Mouse (Mus musculus): ENCODE measurements around the gene Ifit2. TPM values are rescaled to one million over a fixed set of nuclear protein-coding genes. Genes with fewer than 3 reads are reported as not detected.
A peak's percentile ranks its signal among the peaks of the same experiment; 100 is the strongest.

The Ifit2 gene
- 1.5 TPM in 2 replicates for polyA plus RNA-seq (2012; rRNA removed)

GRCm38 (mm10) chr19:34550534-34551223, at the start of gene Ifit2:
Gene Ifit2 (plus strand): TSS chr19:34550694.
- DNase-seq (ENCODE audit: low read depth), result no peak

- peak; percentile 56 for DNase-seq (ENCODE audit: low read depth)
Measured at GRCm38 (mm10) chr19:34500763-34501162, 49.7 kb upstream of the Ifit2 start.

- DNase-seq (ENCODE audit: low read depth), result peak; percentile 34
Measured at GRCm38 (mm10) chr19:34505161-34505721, 45.3 kb upstream of the Ifit2 start.

GRCm38 (mm10) chr19:34510717-34511116, 39.8 kb upstream of the Ifit2 start:
- DNase-seq (ENCODE audit: low read depth), result no peak

DNA sequence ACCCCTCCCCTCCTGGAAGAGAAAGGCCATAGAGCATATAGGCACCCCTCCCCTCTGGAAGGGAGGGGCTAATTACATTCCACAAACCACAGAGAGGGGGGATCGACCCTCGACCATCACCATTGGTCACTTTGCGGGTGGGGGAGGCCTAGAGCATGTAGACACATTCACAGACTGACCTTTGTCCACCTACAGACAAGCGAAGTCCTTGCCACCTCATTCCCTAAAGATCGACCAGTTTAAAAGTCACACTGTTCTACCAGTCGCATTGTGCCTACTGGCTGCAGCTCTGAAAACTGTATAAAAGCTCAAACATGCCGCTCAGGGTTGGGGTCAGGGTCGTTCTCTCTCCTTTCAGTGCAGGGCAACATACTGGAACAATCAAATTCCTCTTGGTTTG, 39.0 kb upstream of the Ifit2 start:
- no peak for DNase-seq (ENCODE audit: low read depth)

DNA sequence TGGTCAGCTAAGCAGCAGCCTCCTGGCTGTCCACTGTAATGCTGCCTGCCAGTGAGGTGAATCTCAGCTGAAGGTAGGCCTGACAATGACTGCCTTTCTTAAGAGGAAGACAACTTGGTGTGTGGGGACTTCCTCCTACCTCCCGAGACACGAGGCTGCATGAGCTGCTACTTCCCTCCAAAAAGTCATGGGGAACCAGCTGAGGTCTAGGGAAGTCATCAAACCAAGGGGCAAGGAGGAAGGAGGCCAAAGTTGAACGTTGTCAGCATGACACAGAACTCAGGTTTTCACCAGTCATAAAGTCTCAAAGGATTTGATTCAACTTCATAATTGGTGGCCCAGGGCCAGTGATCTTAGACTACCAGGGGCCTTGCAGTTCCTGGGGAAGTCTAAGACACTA, 34.8 kb upstream of the Ifit2 start:
- no peak for DNase-seq (ENCODE audit: low read depth)

- no peak for DNase-seq (ENCODE audit: low read depth)
Measured at GRCm38 (mm10) chr19:34516346-34516745, 34.1 kb upstream of the Ifit2 start.

DNA sequence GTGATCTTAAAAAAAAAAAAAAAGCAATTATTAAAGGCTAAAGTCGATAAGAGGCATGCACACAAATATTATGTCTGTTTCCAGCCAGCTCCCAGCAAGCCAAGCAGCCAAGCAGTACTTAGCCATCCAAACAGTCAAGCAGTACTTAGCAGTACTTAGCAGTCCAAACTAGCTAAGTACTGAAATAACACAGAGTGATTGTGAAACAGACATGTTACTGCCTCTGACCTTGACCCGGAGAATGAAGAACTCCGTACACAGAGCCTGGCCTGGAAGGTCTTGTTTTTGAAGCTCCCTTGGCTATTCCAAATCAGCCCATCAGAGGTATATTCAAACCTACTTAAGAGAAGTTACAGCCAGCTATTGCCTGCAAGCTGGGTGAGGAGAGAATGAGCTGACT, 33.3 kb upstream of the Ifit2 start:
- DNase-seq (ENCODE audit: low read depth), result no peak

- no peak for DNase-seq (ENCODE audit: low read depth)
Measured at GRCm38 (mm10) chr19:34517812-34518594, 32.5 kb upstream of the Ifit2 start.

DNA sequence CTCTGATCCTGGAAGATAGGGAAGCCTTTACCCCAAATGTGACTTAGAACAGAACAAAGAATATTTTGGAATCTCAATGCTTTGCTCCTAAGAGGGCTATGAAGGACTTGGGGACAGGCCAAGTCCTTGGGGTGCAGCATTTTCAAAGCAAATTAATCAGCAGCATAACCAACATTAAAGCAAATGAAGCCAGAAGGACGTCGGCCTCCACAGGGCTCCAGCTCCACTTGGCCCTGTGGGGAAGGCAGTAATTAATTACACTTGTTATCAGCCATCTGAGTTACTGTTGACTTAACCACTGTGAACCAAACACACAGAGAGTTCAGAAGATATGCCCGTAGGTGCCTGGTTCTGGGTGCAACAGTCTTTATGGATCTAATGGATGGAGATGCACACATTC, 31.7 kb upstream of the Ifit2 start:
- DNase-seq (ENCODE audit: low read depth), result no peak

DNA sequence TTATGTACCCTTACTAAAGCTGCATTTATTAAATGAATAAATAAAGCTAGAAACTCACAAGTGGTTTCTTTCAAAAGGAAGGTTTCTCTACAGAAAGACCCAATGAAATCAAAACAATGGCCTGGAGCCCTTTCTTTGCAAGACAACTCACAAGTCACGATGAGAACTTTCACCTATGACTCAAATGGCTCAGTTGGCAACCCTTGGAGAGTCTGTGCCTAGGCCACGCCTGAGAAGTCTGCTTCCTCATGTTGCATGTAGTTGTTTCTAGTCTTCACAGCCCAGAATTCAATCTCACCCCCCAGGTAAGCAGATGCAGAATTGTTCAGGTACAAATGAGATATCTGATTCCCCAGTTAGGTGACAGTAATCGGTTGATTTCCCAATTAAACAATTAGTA, 30.8 kb upstream of the Ifit2 start:
- no peak for DNase-seq (ENCODE audit: low read depth)

GRCm38 (mm10) chr19:34520051-34520450, 30.4 kb upstream of the Ifit2 start:
- DNase-seq (ENCODE audit: low read depth), result no peak

DNA sequence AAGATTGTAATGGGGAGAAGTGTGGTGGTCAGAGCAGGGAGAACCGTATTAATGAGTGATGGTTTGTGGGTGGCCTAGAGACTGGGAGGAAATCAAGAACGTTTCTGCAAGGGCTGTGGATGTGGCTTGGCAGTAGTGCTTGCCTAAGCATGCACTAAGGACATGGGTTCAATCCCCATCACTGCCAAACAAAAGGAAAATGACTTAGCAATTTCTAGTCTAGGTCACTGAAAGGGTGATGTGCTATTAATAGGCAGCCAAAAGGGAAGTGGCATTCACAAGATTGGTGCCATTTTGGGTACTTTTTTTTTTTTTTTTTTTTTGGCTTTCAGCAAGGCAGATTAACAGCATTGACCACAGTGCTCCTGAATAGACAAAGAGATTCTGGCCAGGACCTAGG, 29.1 kb upstream of the Ifit2 start:
- no peak for DNase-seq (ENCODE audit: low read depth)

- DNase-seq (ENCODE audit: low read depth), result no peak
Measured at GRCm38 (mm10) chr19:34521978-34522377, 28.5 kb upstream of the Ifit2 start.

GRCm38 (mm10) chr19:34523106-34523725, 27.3 kb upstream of the Ifit2 start:
- DNase-seq (ENCODE audit: low read depth), result no peak

DNA sequence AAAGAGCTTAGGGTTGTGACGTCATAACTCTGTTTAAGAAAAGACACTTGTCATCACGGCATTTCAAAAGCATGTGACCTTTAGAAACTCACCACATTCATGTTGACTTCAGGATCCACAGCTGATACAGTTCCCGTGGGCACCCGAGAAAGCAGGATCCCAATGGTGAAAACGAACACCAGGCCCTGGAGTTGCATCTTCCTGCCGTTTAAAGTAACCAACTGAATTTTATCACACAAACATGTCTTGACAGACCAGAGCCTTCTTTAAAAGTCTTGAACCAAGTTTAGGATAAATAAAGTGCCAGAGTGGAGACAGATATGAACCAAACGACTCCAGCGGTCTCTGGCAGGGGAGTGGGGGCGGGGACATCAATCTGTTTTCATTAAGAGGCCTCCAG, 25.8 kb upstream of the Ifit2 start:
- DNase-seq (ENCODE audit: low read depth), result no peak

DNA sequence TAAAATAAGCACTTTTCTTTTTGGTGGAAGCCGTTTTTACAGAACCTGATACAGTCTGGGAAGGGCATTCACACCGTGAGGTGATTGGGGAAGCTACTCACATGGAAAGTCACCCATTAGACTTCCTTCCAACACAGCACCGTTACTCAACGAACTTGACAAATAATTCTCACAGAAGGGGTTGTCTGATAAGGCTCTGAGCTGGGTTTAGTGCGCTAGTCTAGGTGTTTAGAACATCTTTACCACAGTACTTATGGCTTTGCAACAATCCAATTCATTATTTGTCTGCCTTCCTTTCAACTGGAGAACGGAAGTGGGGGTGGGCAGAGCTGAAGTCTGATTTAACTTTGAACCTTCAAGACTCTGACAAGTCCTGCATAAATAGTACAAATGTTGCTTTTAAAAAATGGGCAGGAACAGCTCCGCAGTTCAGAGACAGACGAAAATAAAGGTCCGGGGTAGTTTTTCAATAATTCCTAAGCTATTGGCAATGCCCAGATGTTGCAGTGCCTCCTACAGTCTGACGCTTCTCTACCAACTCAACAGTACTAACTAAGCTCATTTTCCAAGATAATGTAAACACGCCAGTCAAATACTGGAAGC, 24.1 kb upstream of the Ifit2 start:
- no peak for DNase-seq (ENCODE audit: low read depth)

- peak; percentile 47 for DNase-seq (ENCODE audit: low read depth)
Measured at GRCm38 (mm10) chr19:34526941-34527682, 23.4 kb upstream of the Ifit2 start, which contains the start of gene Lipa. Gene Lipa (minus strand): TSS chr19:34527474.

DNA sequence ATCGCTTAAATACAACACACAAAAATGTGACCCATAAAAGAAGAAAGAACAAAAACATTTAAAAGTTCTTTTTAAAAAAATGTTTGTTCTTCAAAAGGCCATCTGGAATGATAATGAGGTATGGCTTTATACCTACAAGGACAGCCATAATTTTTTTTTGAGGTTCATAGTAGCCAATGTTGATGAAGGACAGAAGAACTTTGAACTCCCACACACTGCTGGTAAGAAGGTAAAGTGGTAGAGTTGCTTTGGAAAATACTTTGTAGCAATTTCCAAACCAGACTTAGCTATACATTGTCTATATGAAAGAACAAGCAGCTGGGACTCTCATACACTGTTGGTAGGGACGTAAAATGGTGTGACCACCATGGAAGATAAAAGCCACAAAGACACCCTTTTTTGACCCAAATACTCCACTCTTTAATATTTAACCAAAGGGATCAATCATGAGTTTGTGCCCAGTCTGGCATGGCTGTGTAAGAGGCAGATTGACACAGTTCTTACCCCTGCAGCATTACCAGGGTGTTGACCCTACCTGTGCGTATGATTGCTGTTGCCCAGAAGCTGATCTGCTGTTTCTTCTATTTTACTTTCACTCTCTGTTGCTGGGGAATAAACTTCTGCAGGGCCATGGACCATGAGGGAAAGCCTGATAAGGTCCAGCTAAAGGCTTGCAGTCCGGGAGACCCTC, 18.3 kb upstream of the Ifit2 start:
- DNase-seq (ENCODE audit: low read depth), result no peak

- no peak for DNase-seq (ENCODE audit: low read depth)
Measured at GRCm38 (mm10) chr19:34539422-34539821, 11.1 kb upstream of the Ifit2 start.

DNA sequence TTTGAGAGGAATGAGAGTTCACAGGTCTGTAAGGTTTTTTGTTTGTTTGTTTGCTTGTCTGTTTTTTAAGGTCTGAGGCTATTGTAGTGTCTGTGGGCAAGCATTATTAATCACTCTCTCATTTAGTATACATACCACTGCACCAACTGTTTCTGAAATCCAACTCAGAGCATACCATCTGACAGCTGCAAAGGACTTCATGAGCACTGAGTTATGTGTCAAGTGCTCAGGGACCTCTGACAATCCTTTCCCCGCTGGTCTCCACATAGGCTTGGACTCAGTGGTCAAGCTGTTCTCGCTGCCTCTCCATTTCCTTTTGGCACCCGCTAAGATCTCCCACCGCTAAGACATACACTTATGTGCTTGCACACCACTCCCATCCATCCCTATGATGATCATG, 4.3 kb upstream of the Ifit2 start:
- DNase-seq (ENCODE audit: low read depth), result no peak
